Mouse (Mus musculus) stomach, embryonic 16.5 days (tissue): Measurements from ENCODE around the gene Rpl9-ps6. TPM values are rescaled to one million over a fixed set of nuclear protein-coding genes. Genes with fewer than 3 reads are reported as not detected.

Source experiments
- ATAC-seq: fragments of 200-750 bp; cut with Nextera tagmentation; 2 replicates; pipeline ENCODE4 v1.8.0; 2017; ENCODE audit warnings: moderate number of reproducible peaks, moderate TSS enrichment; ENCODE audit not compliant: insufficient read depth, low FRiP score
- H3K27ac ChIP-seq: fragments of 300-500 bp; sonication (generic); 2 replicates; pipeline ENCODE4 v1.5.1; 2014; ENCODE audit warnings: low read length
- H3K27me3 ChIP-seq: fragments of 300-500 bp; sonication (generic); 2 replicates; pipeline ENCODE4 v1.6.1; 2014; ENCODE audit warnings: low read length, control low read depth, mixed read lengths; ENCODE audit not compliant: control insufficient read depth, insufficient read depth
- H3K36me3 ChIP-seq: fragments of 300-500 bp; sonication (generic); 2 replicates; pipeline ENCODE4 v1.6.1; 2014; ENCODE audit warnings: low read length; ENCODE audit not compliant: control insufficient read depth, insufficient read depth
- H3K4me1 ChIP-seq: fragments of 300-500 bp; sonication (generic); 2 replicates; pipeline ENCODE4 v1.6.1; 2014; ENCODE audit warnings: low read length, control low read depth, mixed read lengths; ENCODE audit not compliant: control insufficient read depth, insufficient read depth
- H3K4me2 ChIP-seq: fragments of 300-500 bp; sonication (generic); 2 replicates; pipeline ENCODE4 v1.6.1; 2014; ENCODE audit warnings: low read depth, low read length, mixed read lengths
- H3K4me3 ChIP-seq: fragments of 300-500 bp; sonication (generic); replicated peaks from 2 replicates; pipeline ENCODE4 v1.5.1; 2014; ENCODE audit warnings: mild to moderate bottlenecking, low read length
- H3K9ac ChIP-seq: fragments of 300-500 bp; sonication (generic); 2 replicates; pipeline ENCODE4 v1.6.1; 2014; ENCODE audit warnings: low read length
- H3K9me3 ChIP-seq: fragments of 300-500 bp; sonication (generic); replicated peaks from 2 replicates; pipeline ENCODE4 v1.6.1; 2016; ENCODE audit warnings: low read length, control low read depth; ENCODE audit not compliant: control insufficient read depth
- WGBS: fragments of 180-500 bp; shearing (Covaris S2); extraction: QIAGEN DNeasy Blood & Tissue Kit; methylation state at CpG from one replicate; pipeline ENCODE4 v1.1.7; 2014; 5-methylcytosine and 5-hydroxymethylcytosine counted together
- polyA plus RNA-seq: library from polyadenylated mRNA; unstranded; fragments of >200 nt; fragmentation: Nextera tagmentation; extraction: Ambion mirVana; gene quantifications from 2 replicates; pipeline ENCODE4 v1.2.1, GENCODE M21; 2015

Gene Rpl9-ps6
- polyA plus RNA-seq, 1 experiment from 2014 or later = 106 TPM

GRCm38 (mm10) chr19:32448931-32449330 lies 17.4 kb downstream of the Rpl9-ps6 start:
- no peak for ATAC-seq
- WGBS = 93% methylated on average over 10 of the region's 10 CpGs

GRCm38 (mm10) chr19:32441568-32441967 lies 24.8 kb downstream of the Rpl9-ps6 start:
- 97% methylated on average over 9 of the region's 11 CpGs for WGBS
- no peak for ATAC-seq

More at GRCm38 (mm10) chr19:32448931-32449330, 17.4 kb downstream of the Rpl9-ps6 start:
- H3K4me3 ChIP-seq = no peak overlapping the region
- H3K4me1 ChIP-seq = no peaks in the 10 kb centered on the region
- H3K9ac ChIP-seq = no peak overlapping the region
- H3K27ac ChIP-seq = no peak overlapping the region
- H3K36me3 ChIP-seq = no peaks in the 10 kb centered on the region
- no peak overlapping the region for H3K4me2 ChIP-seq
- no peaks in the 10 kb centered on the region for H3K9me3 ChIP-seq
- no peaks in the 10 kb centered on the region for H3K27me3 ChIP-seq

GRCm38 (mm10) chr19:32439356-32439755 lies 27.0 kb downstream of the Rpl9-ps6 start:
- Histone ChIP-seq H3K9me3 (no peaks in the 10 kb centered on the region), H3K4me2 (no peak overlapping the region), H3K9ac (no peak overlapping the region), H3K4me1 (no peaks in the 10 kb centered on the region), H3K4me3 (no peak overlapping the region), H3K27ac (no peak overlapping the region), H3K27me3 (no peaks in the 10 kb centered on the region), H3K36me3 (no peaks in the 10 kb centered on the region)
- WGBS = 82% methylated on average over 2 of the region's 2 CpGs
- ATAC-seq = no peak

More at GRCm38 (mm10) chr19:32441568-32441967, 24.8 kb downstream of the Rpl9-ps6 start:
- Histone ChIP-seq H3K9ac (no peak overlapping the region), H3K36me3 (no peaks in the 10 kb centered on the region), H3K27me3 (no peaks in the 10 kb centered on the region), H3K4me1 (no peaks in the 10 kb centered on the region), H3K4me3 (no peak overlapping the region), H3K27ac (no peak overlapping the region), H3K4me2 (no peak overlapping the region), H3K9me3 (no peaks in the 10 kb centered on the region)

- H3K27ac ChIP-seq = no peak overlapping the region
- H3K9me3 ChIP-seq = no peaks in the 10 kb centered on the region
- H3K4me1 ChIP-seq = no peaks in the 10 kb centered on the region
- no peaks in the 10 kb centered on the region for H3K36me3 ChIP-seq
- ATAC-seq = no peak
- 82% methylated on average over 3 of the region's 3 CpGs for WGBS
- no peaks in the 10 kb centered on the region for H3K27me3 ChIP-seq
- H3K9ac ChIP-seq = no peak overlapping the region
- H3K4me2 ChIP-seq = no peak overlapping the region
- H3K4me3 ChIP-seq = no peak overlapping the region
Observed at GRCm38 (mm10) chr19:32425856-32426255, 40.5 kb downstream of the Rpl9-ps6 start.

- ATAC-seq = no peak
- Histone ChIP-seq H3K27me3 (no peaks in the 10 kb centered on the region), H3K4me2 (no peak overlapping the region), H3K36me3 (no peaks in the 10 kb centered on the region), H3K4me3 (no peak overlapping the region), H3K4me1 (no peaks in the 10 kb centered on the region), H3K9me3 (no peaks in the 10 kb centered on the region), H3K27ac (no peak overlapping the region), H3K9ac (no peak overlapping the region)
- 78% methylated on average over 3 of the region's 3 CpGs for WGBS
Observed at GRCm38 (mm10) chr19:32424706-32425105, 41.7 kb downstream of the Rpl9-ps6 start.

- Histone ChIP-seq H3K9me3 (no peaks in the 10 kb centered on the region), H3K27ac (no peak overlapping the region), H3K9ac (no peak overlapping the region), H3K36me3 (no peaks in the 10 kb centered on the region), H3K27me3 (no peaks in the 10 kb centered on the region), H3K4me1 (no peaks in the 10 kb centered on the region), H3K4me3 (no peak overlapping the region), H3K4me2 (no peak overlapping the region)
- ATAC-seq = no peak
- WGBS = 42% methylated on average over 3 of the region's 3 CpGs
Observed at GRCm38 (mm10) chr19:32419069-32419468, 47.3 kb downstream of the Rpl9-ps6 start.

GRCm38 (mm10) chr19:32416692-32417317 lies 49.6 kb downstream of the Rpl9-ps6 start:
- H3K36me3 ChIP-seq = no peaks in the 10 kb centered on the region

More at GRCm38 (mm10) chr19:32416692-32417317, 49.6 kb downstream of the Rpl9-ps6 start:
- no peak overlapping the region for H3K4me3 ChIP-seq
- no peaks in the 10 kb centered on the region for H3K4me1 ChIP-seq
- no peak overlapping the region for H3K9ac ChIP-seq
- H3K9me3 ChIP-seq = no peaks in the 10 kb centered on the region
- 83% methylated on average over 7 of the region's 7 CpGs for WGBS
- ATAC-seq = no peak
- no peak overlapping the region for H3K27ac ChIP-seq
- H3K27me3 ChIP-seq = no peaks in the 10 kb centered on the region
- no peak overlapping the region for H3K4me2 ChIP-seq

Other genes with a start within 250 kb of the Rpl9-ps6 start
- gene Sgms1, start 76.9 kb downstream of the Rpl9-ps6 start, polyA plus RNA-seq = 43.0 and 44.8 TPM in 2 replicates
- gene Minpp1, start 19.2 kb upstream of the Rpl9-ps6 start, polyA plus RNA-seq = 43.2 and 44.4 TPM in 2 replicates
- gene Papss2, start 129.2 kb upstream of the Rpl9-ps6 start, polyA plus RNA-seq = 11.0 and 13.0 TPM in 2 replicates